Mouse (Mus musculus) heart, embryonic 16.5 days (tissue): Measurements from ENCODE around the gene Cachd1. TPM values are rescaled to one million over a fixed set of nuclear protein-coding genes. Genes with fewer than 3 reads are reported as not detected.

Experiments used
- ATAC-seq: fragments of 200-750 bp; cut with Nextera tagmentation; replicated peaks from 2 replicates; pipeline ENCODE4 v1.8.0; 2017; ENCODE audit warnings: moderate number of reproducible peaks; ENCODE audit not compliant: insufficient read depth, low FRiP score; ENCODE audit errors: extremely low read depth
- H3K27ac ChIP-seq: fragments of 300-500 bp; sonication (generic); 2 replicates; pipeline ENCODE4 v1.5.1; 2014; ENCODE audit warnings: mild to moderate bottlenecking, low read length, control low read depth, moderate library complexity
- H3K27me3 ChIP-seq: fragments of 300-500 bp; sonication (generic); 2 replicates; pipeline ENCODE4 v1.6.1; 2014; ENCODE audit warnings: low read length, mixed read lengths; ENCODE audit not compliant: control insufficient read depth, insufficient read depth
- H3K36me3 ChIP-seq: fragments of 300-500 bp; sonication (generic); 2 replicates; pipeline ENCODE4 v1.6.1; 2014; ENCODE audit not compliant: control insufficient read depth, insufficient read depth
- H3K4me1 ChIP-seq: fragments of 300-500 bp; sonication (generic); 2 replicates; pipeline ENCODE4 v1.6.1; 2014; ENCODE audit warnings: low read length, mixed read lengths; ENCODE audit not compliant: control insufficient read depth, insufficient read depth
- H3K4me2 ChIP-seq: fragments of 300-500 bp; sonication (generic); 2 replicates; pipeline ENCODE4 v1.6.1; 2014; ENCODE audit warnings: low read depth, mild to moderate bottlenecking, control low read depth, low read length
- H3K4me3 ChIP-seq: fragments of 300-500 bp; sonication (generic); 2 replicates; pipeline ENCODE4 v1.5.1; 2014; ENCODE audit warnings: mild to moderate bottlenecking, control low read depth, low read length
- H3K9ac ChIP-seq: fragments of 300-500 bp; sonication (generic); 2 replicates; pipeline ENCODE4 v1.6.1; 2014; ENCODE audit warnings: low read length, control low read depth
- H3K9me3 ChIP-seq: fragments of 300-500 bp; sonication (generic); replicated peaks from 2 replicates; pipeline ENCODE4 v1.6.1; 2016; ENCODE audit warnings: low read length; ENCODE audit not compliant: control insufficient read depth
- WGBS: fragments of 180-500 bp; shearing (Covaris S2); extraction: QIAGEN DNeasy Blood & Tissue Kit; methylation state at CpG from one replicate; pipeline ENCODE4 v1.1.7; 2014; 5-methylcytosine and 5-hydroxymethylcytosine counted together
- polyA plus RNA-seq: library from polyadenylated mRNA; unstranded; fragments of >200 nt; fragmentation: Nextera tagmentation; extraction: Ambion mirVana; gene quantifications from 2 replicates; pipeline ENCODE4 v1.2.1, GENCODE M21; 2015

Gene Cachd1
- polyA plus RNA-seq, 1 experiment from 2014 or later = 4.6 TPM

- H3K4me1 ChIP-seq = peaks cover 16% of the 10 kb centered on the region
- no peak overlapping the region for H3K4me2 ChIP-seq
- 52% methylated on average over 12 of the region's 12 CpGs for WGBS
- H3K27ac ChIP-seq = no peak overlapping the region
- no peaks in the 10 kb centered on the region for H3K27me3 ChIP-seq
- no peak overlapping the region for H3K9ac ChIP-seq
- no peak overlapping the region for H3K4me3 ChIP-seq
- no peaks in the 10 kb centered on the region for H3K36me3 ChIP-seq
- no peaks in the 10 kb centered on the region for H3K9me3 ChIP-seq
- ATAC-seq = no peak
Measured at GRCm38 (mm10) chr4:100865962-100866703, 89.7 kb downstream of the Cachd1 start.

- Histone ChIP-seq H3K36me3 (no peaks in the 10 kb centered on the region), H3K9me3 (no peaks in the 10 kb centered on the region), H3K4me1 (peaks cover 13% of the 10 kb centered on the region; the same call in 1 of the 2 replicates), H3K9ac (no peak overlapping the region), H3K27me3 (no peaks in the 10 kb centered on the region), H3K27ac (no peak overlapping the region), H3K4me2 (no peak overlapping the region), H3K4me3 (no peak overlapping the region)
- 60% methylated on average over 3 of the region's 3 CpGs for WGBS
- ATAC-seq = no peak
Measured at GRCm38 (mm10) chr4:100877351-100877750, 100.9 kb downstream of the Cachd1 start.

- Histone ChIP-seq H3K4me3 (no peak overlapping the region), H3K27ac (peak overlapping the region; percentile 26), H3K9ac (no peak overlapping the region), H3K27me3 (no peaks in the 10 kb centered on the region), H3K4me2 (no peak overlapping the region), H3K9me3 (no peaks in the 10 kb centered on the region), H3K4me1 (peaks cover 13% of the 10 kb centered on the region; the same call in 1 of the 2 replicates), H3K36me3 (no peaks in the 10 kb centered on the region)
- 69% methylated on average over 8 of the region's 8 CpGs for WGBS
- ATAC-seq = no peak
Measured at GRCm38 (mm10) chr4:100879414-100879813, 102.9 kb downstream of the Cachd1 start.

- 22% methylated on average over 4 of the region's 4 CpGs for WGBS
- no peak overlapping the region for H3K4me3 ChIP-seq
- H3K9me3 ChIP-seq = no peaks in the 10 kb centered on the region
- peaks cover 13% of the 10 kb centered on the region; the same call in 1 of the 2 replicates for H3K4me1 ChIP-seq
- H3K27ac ChIP-seq = peak overlapping the region; percentile 26
- no peaks in the 10 kb centered on the region for H3K27me3 ChIP-seq
- ATAC-seq = peak; percentile 70
- H3K4me2 ChIP-seq = no peak overlapping the region
- no peaks in the 10 kb centered on the region for H3K36me3 ChIP-seq
- no peak overlapping the region for H3K9ac ChIP-seq
Measured at GRCm38 (mm10) chr4:100880075-100880474, 103.6 kb downstream of the Cachd1 start.

GRCm38 (mm10) chr4:100885793-100886742, 109.6 kb downstream of the Cachd1 start:
- no peak overlapping the region for H3K4me3 ChIP-seq

GRCm38 (mm10) chr4:100886743-100887416, 110.4 kb downstream of the Cachd1 start:
- peaks cover 25% of the 10 kb centered on the region for H3K4me1 ChIP-seq
- 0 out of 2 replicates have a peak, but pooled peaks have one; percentile 37 for ATAC-seq
- H3K9me3 ChIP-seq = no peaks in the 10 kb centered on the region
- peak overlapping the region; percentile 24 for H3K4me2 ChIP-seq
- H3K27ac ChIP-seq = peak overlapping the region; percentile 84
- no peak overlapping the region for H3K4me3 ChIP-seq
- WGBS = 55% methylated on average over 8 of the region's 8 CpGs
- no peaks in the 10 kb centered on the region for H3K36me3 ChIP-seq
- peak overlapping the region; percentile 58 for H3K9ac ChIP-seq
- H3K27me3 ChIP-seq = no peaks in the 10 kb centered on the region

More at GRCm38 (mm10) chr4:100885793-100886742, 109.6 kb downstream of the Cachd1 start:
- 17% methylated on average over 19 of the region's 19 CpGs for WGBS
- Histone ChIP-seq H3K27me3 (no peaks in the 10 kb centered on the region), H3K36me3 (no peaks in the 10 kb centered on the region), H3K9ac (peak overlapping the region; percentile 58), H3K4me2 (peak overlapping the region; percentile 24), H3K9me3 (no peaks in the 10 kb centered on the region), H3K4me1 (peaks cover 29% of the 10 kb centered on the region), H3K27ac (peak overlapping the region; percentile 84)
- peak; percentile 60; the same call in 1 of the 2 replicates for ATAC-seq

GRCm38 (mm10) chr4:100890106-100890970, 113.9 kb downstream of the Cachd1 start:
- H3K9me3 ChIP-seq = no peaks in the 10 kb centered on the region
- no peak for ATAC-seq
- no peak overlapping the region for H3K4me2 ChIP-seq
- 62% methylated on average over 7 of the region's 7 CpGs for WGBS
- peaks cover 36% of the 10 kb centered on the region for H3K4me1 ChIP-seq
- no peak overlapping the region for H3K4me3 ChIP-seq
- no peak overlapping the region for H3K9ac ChIP-seq
- no peaks in the 10 kb centered on the region for H3K36me3 ChIP-seq
- no peak overlapping the region for H3K27ac ChIP-seq
- no peaks in the 10 kb centered on the region for H3K27me3 ChIP-seq

- H3K4me2 ChIP-seq = no peak overlapping the region
- no peaks in the 10 kb centered on the region for H3K27me3 ChIP-seq
- H3K9me3 ChIP-seq = no peaks in the 10 kb centered on the region
- H3K4me1 ChIP-seq = peaks cover 15% of the 10 kb centered on the region
- no peak overlapping the region for H3K9ac ChIP-seq
- H3K36me3 ChIP-seq = 0 out of 2 replicates have a peak, but pooled peaks cover 2% of the 10 kb centered on the region
- H3K4me3 ChIP-seq = no peak overlapping the region
- peak overlapping the region; percentile 58; the same call in 1 of the 2 replicates for H3K27ac ChIP-seq
- ATAC-seq = peak; percentile 45; the same call in 1 of the 2 replicates
Measured at GRCm38 (mm10) chr4:100893739-100894138, 117.3 kb downstream of the Cachd1 start.
